Mouse (Mus musculus): Measurements from ENCODE around the gene Stox2.

Stox2 gene

GRCm38 (mm10) chr8:47326348-47326747 lies 119.8 kb downstream of the Stox2 start:
- in situ Hi-C loops (cut with MboI; ENCODE audit: low pct_unique_long_range_greater_than_20kb in 1 of 2, low sequenced_read_pairs in 2 of 2, unreplicated experiment in 1 of 2) = no loop called here

DNA sequence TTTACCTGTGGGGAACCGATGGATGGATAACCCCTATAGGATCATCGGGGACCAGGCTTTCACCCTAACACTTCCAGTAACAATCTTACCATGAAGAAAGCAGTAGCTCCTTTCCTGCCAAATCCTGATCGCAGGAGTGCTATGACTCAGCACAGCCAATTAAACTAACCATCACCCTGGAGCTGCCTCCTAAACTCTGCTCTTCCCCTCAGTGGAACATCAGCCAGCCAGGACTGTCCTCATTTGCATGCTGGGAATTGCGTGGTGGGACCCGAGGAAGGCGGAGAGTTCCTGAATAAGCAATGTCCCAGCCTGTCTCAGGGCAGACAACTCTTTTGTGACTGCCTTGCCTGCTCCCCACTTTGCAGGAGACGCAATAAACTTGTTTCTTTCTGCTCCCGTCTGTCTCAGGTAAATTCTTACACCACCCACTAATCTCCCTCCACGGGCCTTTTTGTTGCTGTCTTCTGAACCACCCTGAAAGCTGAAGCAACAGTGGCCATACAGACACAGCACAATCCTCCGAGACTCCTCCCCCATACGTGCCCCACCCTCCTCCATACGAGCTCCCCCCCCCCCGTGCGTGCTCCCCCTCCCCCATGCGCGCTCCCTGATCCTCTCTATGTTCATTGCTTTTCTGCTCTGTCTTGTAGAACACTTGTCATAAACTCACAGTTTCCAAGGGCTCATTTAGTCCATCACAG lies 121.9 kb downstream of the Stox2 start:
- in situ Hi-C loops (cut with MboI; ENCODE audit: low pct_unique_long_range_greater_than_20kb in 1 of 2, low sequenced_read_pairs in 2 of 2, unreplicated experiment in 1 of 2) = no loop called here

GRCm38 (mm10) chr8:47321282-47321681 lies 124.9 kb downstream of the Stox2 start:
- in situ Hi-C loops (cut with MboI; ENCODE audit: low pct_unique_long_range_greater_than_20kb in 1 of 2, low sequenced_read_pairs in 2 of 2, unreplicated experiment in 1 of 2) = no loop called here

- in situ Hi-C loops (cut with MboI; ENCODE audit: low pct_unique_long_range_greater_than_20kb in 1 of 2, low sequenced_read_pairs in 2 of 2, unreplicated experiment in 1 of 2) = no loop called here
These were observed 125.5 kb downstream of the Stox2 start for GRCm38 (mm10) chr8:47320707-47321106.

DNA sequence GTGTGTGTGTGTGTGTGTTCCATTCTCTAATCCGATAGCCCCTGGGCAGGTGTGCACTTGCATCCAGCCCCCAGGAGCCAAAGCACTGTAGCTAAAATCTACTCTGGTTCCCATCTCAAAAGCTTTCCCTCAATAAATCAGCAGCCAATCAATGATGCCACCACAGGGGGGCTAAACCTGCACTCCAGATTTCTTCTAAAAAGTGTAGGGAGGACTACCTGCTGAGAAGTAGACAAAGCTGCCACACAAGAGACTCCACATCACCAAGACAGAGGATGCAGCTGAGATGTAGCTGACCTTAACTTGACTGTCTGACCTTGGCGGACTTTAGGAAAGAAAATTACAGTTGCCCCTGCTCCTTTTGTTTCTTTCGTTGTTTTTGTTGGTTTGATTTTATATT lies 127.7 kb downstream of the Stox2 start:
- in situ Hi-C loops (cut with MboI; ENCODE audit: low pct_unique_long_range_greater_than_20kb in 1 of 2, low sequenced_read_pairs in 2 of 2, unreplicated experiment in 1 of 2) = no loop called here

DNA sequence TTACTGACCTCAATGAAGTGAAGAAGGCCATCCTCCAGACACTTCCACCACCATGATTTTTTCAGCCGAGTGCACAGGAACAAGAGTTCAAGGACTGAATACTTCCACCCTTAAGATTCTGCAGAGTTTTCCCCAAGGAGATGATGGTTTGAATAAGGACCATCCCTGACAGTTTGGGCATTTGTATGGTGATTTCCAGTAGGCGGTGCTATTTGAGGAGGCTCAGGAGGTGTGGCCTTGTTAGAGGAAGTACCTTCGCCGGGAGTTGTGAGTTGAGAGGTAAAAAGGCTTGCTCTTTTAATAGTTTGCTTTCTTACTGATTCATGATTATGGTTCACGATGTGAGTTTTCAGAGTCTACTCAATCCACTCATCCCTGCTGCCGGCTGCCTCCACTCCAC lies 138.0 kb downstream of the Stox2 start:
- in situ Hi-C loops (cut with MboI; ENCODE audit: low pct_unique_long_range_greater_than_20kb in 1 of 2, low sequenced_read_pairs in 2 of 2, unreplicated experiment in 1 of 2) = no loop called here

- in situ Hi-C loops (cut with MboI; ENCODE audit: low pct_unique_long_range_greater_than_20kb in 1 of 2, low sequenced_read_pairs in 2 of 2, unreplicated experiment in 1 of 2) = no loop called here
These were observed 139.8 kb downstream of the Stox2 start for GRCm38 (mm10) chr8:47306372-47306771.

DNA sequence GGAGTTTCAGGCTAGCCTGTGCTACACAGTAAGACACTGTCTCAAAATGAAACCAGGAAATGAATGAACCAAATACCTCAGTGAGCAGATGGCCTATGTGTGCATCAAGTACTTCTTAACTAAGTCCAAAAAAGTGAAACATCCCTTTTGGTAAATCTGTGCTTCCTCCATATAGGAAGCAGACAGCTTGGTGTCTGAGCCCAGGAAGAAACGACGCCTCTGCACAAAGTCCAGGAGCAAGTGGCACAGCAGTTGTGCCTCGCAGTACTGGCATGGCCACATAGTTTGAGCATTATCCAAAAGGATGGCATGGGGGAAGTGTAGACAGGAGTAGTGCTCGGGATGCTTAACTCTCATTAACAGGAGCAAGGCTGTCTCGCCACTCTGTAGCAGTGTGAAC lies 140.3 kb downstream of the Stox2 start:
- in situ Hi-C loops (cut with MboI; ENCODE audit: low pct_unique_long_range_greater_than_20kb in 1 of 2, low sequenced_read_pairs in 2 of 2, unreplicated experiment in 1 of 2) = no loop called here

DNA sequence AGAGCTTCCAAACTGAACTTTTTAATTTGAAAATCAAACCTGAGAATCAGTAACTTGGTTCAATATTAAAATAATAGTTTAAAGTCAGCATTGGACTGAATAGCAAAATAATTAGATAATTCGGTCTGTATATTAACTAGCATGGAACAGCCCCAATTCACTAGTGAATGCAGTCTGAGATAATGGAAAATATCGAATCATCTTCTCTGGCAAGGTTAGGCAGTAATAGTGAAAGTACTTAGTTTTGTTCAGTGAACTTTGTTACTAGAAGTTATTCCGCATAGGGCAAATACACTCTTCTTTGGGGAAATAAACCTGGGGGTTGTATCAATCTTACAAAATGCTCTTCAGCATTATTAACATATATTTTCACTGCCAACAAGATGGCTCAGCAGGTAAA lies 147.7 kb downstream of the Stox2 start:
- in situ Hi-C loops (cut with MboI; ENCODE audit: low pct_unique_long_range_greater_than_20kb in 1 of 2, low sequenced_read_pairs in 2 of 2, unreplicated experiment in 1 of 2) = no loop called here

GRCm38 (mm10) chr8:47289641-47290040 lies 156.5 kb downstream of the Stox2 start:
- in situ Hi-C loops (cut with MboI; ENCODE audit: low pct_unique_long_range_greater_than_20kb in 1 of 2, low sequenced_read_pairs in 2 of 2, unreplicated experiment in 1 of 2) = no loop called here

DNA sequence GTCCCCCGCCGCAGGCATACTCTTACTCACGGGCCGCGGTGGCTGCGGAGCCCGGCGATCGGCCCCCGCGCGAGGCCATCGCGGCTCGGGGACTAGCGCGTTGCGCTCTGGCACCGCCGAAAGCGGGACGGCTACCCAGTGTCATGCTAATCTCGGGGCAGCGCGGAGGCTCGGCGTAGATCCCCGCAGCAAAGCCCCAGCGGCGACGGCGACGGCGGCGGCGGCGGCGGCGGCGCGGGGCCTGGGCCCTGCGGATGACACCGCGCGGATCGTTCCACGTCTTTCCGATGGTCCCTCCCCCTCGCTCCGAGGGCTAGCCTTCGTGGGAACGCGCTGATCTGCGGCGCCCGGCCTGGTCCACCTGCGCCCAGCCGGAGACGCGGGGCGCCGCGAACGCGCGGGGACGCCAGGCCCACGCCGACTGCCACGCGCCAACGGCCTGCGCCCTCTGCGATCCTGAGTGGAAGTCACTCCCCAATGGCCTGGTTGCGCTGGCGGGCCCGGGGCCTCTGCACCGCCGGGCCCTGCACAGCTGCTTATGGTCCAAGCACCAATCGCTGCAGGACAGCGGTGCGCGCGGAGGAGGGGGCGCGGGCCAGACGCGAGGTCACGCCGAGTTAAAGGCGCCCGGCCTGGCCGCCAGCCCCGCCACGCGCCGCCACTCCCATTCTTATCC lies 157.2 kb downstream of the Stox2 start:
- in situ Hi-C loops (cut with MboI; ENCODE audit: low pct_unique_long_range_greater_than_20kb in 1 of 2, low sequenced_read_pairs in 2 of 2, unreplicated experiment in 1 of 2) = no loop called here

DNA sequence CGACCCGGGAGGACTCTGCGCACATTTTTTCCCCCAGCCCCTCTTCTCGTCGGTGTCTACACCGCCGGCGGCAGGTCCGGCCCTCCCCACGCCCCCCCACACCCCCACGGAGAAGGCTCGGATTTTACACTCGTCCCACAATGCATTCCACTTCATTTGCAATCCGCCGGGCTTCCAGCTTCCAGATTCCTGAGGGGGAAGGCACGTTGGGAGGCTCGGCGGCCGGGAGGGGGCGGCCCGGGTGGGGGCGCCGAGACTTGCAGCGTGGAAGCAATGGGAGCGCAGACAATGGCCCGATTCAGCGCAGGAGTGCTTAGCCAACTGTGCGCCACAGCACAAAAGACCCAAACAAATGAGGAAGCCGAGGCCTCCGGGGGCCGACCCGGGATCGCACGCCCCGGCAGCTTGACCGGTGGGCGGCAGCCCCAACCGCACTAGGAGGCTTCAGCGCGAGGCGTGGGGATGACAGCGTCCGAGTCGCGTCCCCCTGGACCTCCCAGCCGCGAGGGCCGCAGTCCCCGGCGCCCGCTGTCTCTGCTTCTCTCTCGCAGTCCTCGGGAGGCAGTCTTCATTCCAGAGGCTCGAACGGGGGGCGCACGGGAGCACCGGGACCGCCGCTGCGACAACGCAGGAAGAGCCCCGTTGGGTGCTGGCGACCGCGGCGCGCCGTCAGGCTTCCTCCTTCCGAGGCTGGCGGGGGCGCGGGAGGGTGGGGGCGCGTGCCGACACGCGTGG lies 157.9 kb downstream of the Stox2 start:
- in situ Hi-C loops (cut with MboI; ENCODE audit: low pct_unique_long_range_greater_than_20kb in 1 of 2, low sequenced_read_pairs in 2 of 2, unreplicated experiment in 1 of 2) = no loop called here

- in situ Hi-C loops (cut with MboI; ENCODE audit: low pct_unique_long_range_greater_than_20kb in 1 of 2, low sequenced_read_pairs in 2 of 2, unreplicated experiment in 1 of 2) = no loop called here
These were observed 158.5 kb downstream of the Stox2 start for GRCm38 (mm10) chr8:47287641-47288130.

DNA sequence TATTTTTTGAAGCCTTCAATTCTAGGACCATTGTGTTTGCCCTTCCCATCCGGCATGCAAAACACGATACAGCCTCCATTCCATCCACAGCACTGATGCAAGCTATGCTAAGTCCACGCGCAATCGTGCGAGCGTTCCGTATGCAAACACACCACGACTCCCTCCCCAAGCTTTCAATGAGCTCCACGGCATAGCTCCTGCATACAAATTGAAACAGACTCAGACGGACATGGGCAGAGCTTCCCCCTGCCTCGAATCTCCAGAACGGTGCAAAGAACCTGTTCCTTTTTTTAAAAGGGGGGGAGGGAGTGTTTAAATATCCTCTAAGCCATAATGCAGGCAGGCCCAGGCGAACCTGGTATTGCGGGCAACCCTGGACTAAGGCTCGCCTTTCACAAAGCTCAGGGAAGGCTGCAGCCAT lies 159.0 kb downstream of the Stox2 start:
- in situ Hi-C loops (cut with MboI; ENCODE audit: low pct_unique_long_range_greater_than_20kb in 1 of 2, low sequenced_read_pairs in 2 of 2, unreplicated experiment in 1 of 2) = no loop called here

DNA sequence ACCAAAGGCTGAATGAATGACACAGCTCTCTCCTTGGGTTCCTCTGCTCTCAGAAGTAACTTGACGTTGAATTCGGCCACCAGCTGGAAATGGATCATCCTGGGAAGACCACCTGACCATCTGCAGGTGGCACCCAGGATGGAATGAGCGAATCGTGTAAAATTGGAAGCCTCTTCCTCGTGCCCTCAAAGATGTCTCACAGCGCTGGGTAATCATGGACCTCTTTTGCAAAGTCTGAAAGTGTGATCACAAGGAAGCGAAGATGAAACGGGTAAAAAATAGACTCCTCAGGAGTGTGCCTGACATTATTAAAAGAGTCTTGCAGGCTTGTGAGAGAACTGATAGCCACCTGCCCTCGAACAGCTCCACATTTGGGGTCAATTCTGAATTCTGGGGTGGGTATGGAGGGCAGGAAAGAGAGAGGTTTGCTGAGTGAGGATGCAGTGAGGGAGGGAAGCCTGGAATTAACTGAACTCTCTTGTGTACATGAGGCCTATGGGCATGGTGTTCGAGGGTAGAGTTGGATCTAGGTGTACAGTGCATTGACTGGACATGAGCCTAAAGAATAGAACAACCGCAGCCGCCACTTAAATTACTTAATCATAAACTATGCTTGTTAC lies 160.0 kb downstream of the Stox2 start:
- in situ Hi-C loops (cut with MboI; ENCODE audit: low pct_unique_long_range_greater_than_20kb in 1 of 2, low sequenced_read_pairs in 2 of 2, unreplicated experiment in 1 of 2) = no loop called here

DNA sequence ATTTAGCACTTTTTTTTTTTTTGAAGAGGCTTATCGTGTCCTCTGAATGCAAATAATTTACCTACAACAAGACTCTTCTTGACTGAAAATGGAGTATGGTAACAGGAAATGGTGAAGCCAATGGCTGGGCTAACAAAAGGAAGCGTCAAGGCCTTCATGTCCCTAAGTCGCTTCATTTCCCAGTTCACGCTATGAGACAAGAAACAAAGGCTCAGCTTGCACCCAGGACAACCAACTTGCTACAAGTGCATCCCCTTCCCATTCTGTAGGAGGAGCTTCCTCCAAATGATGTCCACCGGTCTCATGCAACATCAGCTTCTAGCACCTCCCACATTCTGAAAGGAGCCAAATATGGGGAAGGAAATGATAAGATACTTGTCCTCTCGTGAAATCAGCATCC lies 160.7 kb downstream of the Stox2 start:
- in situ Hi-C loops (cut with MboI; ENCODE audit: low pct_unique_long_range_greater_than_20kb in 1 of 2, low sequenced_read_pairs in 2 of 2, unreplicated experiment in 1 of 2) = no loop called here

- in situ Hi-C loops (cut with MboI; ENCODE audit: low pct_unique_long_range_greater_than_20kb in 1 of 2, low sequenced_read_pairs in 2 of 2, unreplicated experiment in 1 of 2) = no loop called here
These were observed 161.5 kb downstream of the Stox2 start for GRCm38 (mm10) chr8:47284329-47285326.

GRCm38 (mm10) chr8:47279898-47280297 lies 166.3 kb downstream of the Stox2 start:
- in situ Hi-C loops (cut with MboI; ENCODE audit: low pct_unique_long_range_greater_than_20kb in 1 of 2, low sequenced_read_pairs in 2 of 2, unreplicated experiment in 1 of 2) = no loop called here
